ENCODE assay signal across 11 mouse cellular contexts in the genomic region with DNA sequence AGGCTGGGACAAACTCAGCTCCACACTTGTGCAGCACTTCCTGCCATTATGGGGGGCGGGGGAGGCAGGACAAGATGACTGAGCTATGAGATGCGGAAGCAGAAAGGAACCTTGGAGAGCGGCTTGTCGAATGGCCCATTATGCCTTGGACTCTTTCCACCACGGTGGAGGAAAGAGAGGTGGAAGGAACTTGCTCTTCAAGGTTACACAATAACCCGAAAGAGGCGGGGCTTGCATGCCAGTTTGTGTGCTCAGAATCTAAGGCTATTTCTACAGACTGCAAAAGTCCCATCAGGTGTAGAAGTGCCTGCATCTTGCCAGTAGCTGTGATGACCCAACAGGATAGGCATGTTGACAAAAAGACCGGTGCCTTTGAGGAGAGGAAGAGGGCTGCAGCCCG.
DNase-seq lines count a peak whose midpoint lies in the region; ATAC-seq lines count a peak whose summit lies in the region.
"Had no signal": no experiment of that assay in that cellular context is flagged by ENCODE, and none has a peak within 500 bp of the region (broad histone marks: within the 10 kb centered on the region; RNA-seq: fewer than 3 reads in every experiment).

No protein-coding gene starts in this region.

- H3K4me1 ChIP-seq in heart, embryonic 15.5 days (replicated peaks) = peaks cover 9% of the 10 kb centered on the region
- peaks cover 22% of the 10 kb centered on the region for H3K4me1 ChIP-seq in heart, embryonic 12.5 days (replicated peaks)
- peaks cover 22% of the 10 kb centered on the region for H3K4me1 ChIP-seq in intestine, embryonic 15.5 days (replicated peaks)
- peaks cover 32% of the 10 kb centered on the region for H3K4me1 ChIP-seq in lung, embryonic 16.5 days (replicated peaks; ENCODE audit: control insufficient read depth, insufficient read depth, low read length)
- H3K4me1 ChIP-seq: liver, embryonic 13.5 days had no signal

- H3K9me3 ChIP-seq in heart, embryonic 15.5 days (replicated peaks) = no peaks in the 10 kb centered on the region
- no peaks in the 10 kb centered on the region for H3K9me3 ChIP-seq in heart, embryonic 12.5 days (replicated peaks)
- no peaks in the 10 kb centered on the region for H3K9me3 ChIP-seq in intestine, embryonic 15.5 days
- no peaks in the 10 kb centered on the region for H3K9me3 ChIP-seq in lung, embryonic 16.5 days (ENCODE audit: control insufficient read depth, low read length)
- H3K9me3 ChIP-seq: embryonic facial prominence, embryonic 12.5 days; liver, embryonic 13.5 days had no signal

- 59% methylated on average over 9 of the region's 9 CpGs for WGBS in heart, embryonic 15.5 days
- WGBS in heart, embryonic 12.5 days = 65% methylated on average over 9 of the region's 9 CpGs
- 55% methylated on average over 9 of the region's 9 CpGs for WGBS in intestine, embryonic 15.5 days
- 26% methylated on average over 9 of the region's 9 CpGs for WGBS in lung, embryonic 16.5 days

- H3K36me3 ChIP-seq in heart, embryonic 15.5 days = no peaks in the 10 kb centered on the region
- no peaks in the 10 kb centered on the region for H3K36me3 ChIP-seq in heart, embryonic 12.5 days
- no peaks in the 10 kb centered on the region for H3K36me3 ChIP-seq in intestine, embryonic 15.5 days
- no peaks in the 10 kb centered on the region for H3K36me3 ChIP-seq in lung, embryonic 16.5 days (ENCODE audit: control insufficient read depth, insufficient read depth, low read length)
- H3K36me3 ChIP-seq: embryonic facial prominence, embryonic 12.5 days; liver, embryonic 13.5 days had no signal

- ATAC-seq in heart, embryonic 15.5 days (replicated peaks; ENCODE audit: insufficient number of reproducible peaks, insufficient read depth, low FRiP score, low read depth) = 0 out of 2 replicates have a peak, but pooled peaks have one; percentile 33
- ATAC-seq in heart, embryonic 12.5 days (ENCODE audit: insufficient number of reproducible peaks, low FRiP score) = no peak
- peak; percentile 74 for ATAC-seq in intestine, embryonic 15.5 days
- peak; percentile 66 for ATAC-seq in lung, embryonic 16.5 days (ENCODE audit: low read depth)

- no peak overlapping the region for H3K9ac ChIP-seq in heart, embryonic 15.5 days
- no peak overlapping the region for H3K9ac ChIP-seq in heart, embryonic 12.5 days
- no peak overlapping the region for H3K9ac ChIP-seq in intestine, embryonic 15.5 days
- H3K9ac ChIP-seq in lung, embryonic 16.5 days (ENCODE audit: low read length) = no peak overlapping the region
- H3K9ac ChIP-seq: embryonic facial prominence, embryonic 12.5 days; liver, embryonic 13.5 days had no signal

- H3K4me2 ChIP-seq in heart, embryonic 15.5 days = no peak overlapping the region
- no peak overlapping the region for H3K4me2 ChIP-seq in heart, embryonic 12.5 days
- H3K4me2 ChIP-seq in intestine, embryonic 15.5 days (replicated peaks) = no peak overlapping the region
- no peak overlapping the region; the same call in 1 of the 2 replicates for H3K4me2 ChIP-seq in lung, embryonic 16.5 days (ENCODE audit: low read depth, low read length)
- H3K4me2 ChIP-seq: embryonic facial prominence, embryonic 12.5 days; liver, embryonic 13.5 days had no signal

- no peaks in the 10 kb centered on the region; the same call in 1 of the 2 replicates for H3K27me3 ChIP-seq in heart, embryonic 15.5 days
- H3K27me3 ChIP-seq in heart, embryonic 12.5 days (replicated peaks) = no peaks in the 10 kb centered on the region
- no peaks in the 10 kb centered on the region for H3K27me3 ChIP-seq in intestine, embryonic 15.5 days (replicated peaks)
- no peaks in the 10 kb centered on the region for H3K27me3 ChIP-seq in lung, embryonic 16.5 days (ENCODE audit: control insufficient read depth, insufficient read depth, low read depth, low read length)
- H3K27me3 ChIP-seq: embryonic facial prominence, embryonic 12.5 days; liver, embryonic 13.5 days had no signal

- H3K27ac ChIP-seq in heart, embryonic 15.5 days = no peak overlapping the region
- H3K27ac ChIP-seq in heart, embryonic 12.5 days (ENCODE audit: poor library complexity, severe bottlenecking) = no peak overlapping the region
- H3K27ac ChIP-seq in intestine, embryonic 15.5 days = no peak overlapping the region
- H3K27ac ChIP-seq in lung, embryonic 16.5 days (ENCODE audit: low read length) = peak overlapping the region; percentile 64
- H3K27ac ChIP-seq: embryonic facial prominence, embryonic 12.5 days; liver, embryonic 13.5 days had no signal

- H3K4me3 ChIP-seq in heart, embryonic 15.5 days = no peak overlapping the region
- no peak overlapping the region for H3K4me3 ChIP-seq in heart, embryonic 12.5 days
- no peak overlapping the region for H3K4me3 ChIP-seq in intestine, embryonic 15.5 days (replicated peaks)
- H3K4me3 ChIP-seq in lung, embryonic 16.5 days (ENCODE audit: low read length) = no peak overlapping the region
- H3K4me3 ChIP-seq: embryonic facial prominence, embryonic 12.5 days; liver, embryonic 13.5 days had no signal

- peak; percentile 60 for DNase-seq in adrenal gland, adult 8-10 months
- DNase-seq in left cerebral cortex, adult 11 months (ENCODE audit: low spot score) = no peak
- DNase-seq in left cerebral cortex, adult 9 months (ENCODE audit: low spot score in 2 of 2) = no peak
- DNase-seq in cerebellum, adult 18-20 months = no peak
- DNase-seq: liver, embryonic 13.5 days; right cerebral cortex, postnatal 4 days had no signal
